Mouse (Mus musculus): ENCODE data around the gene Immp2l.
A peak's percentile ranks its signal among the peaks of the same experiment; 100 is the strongest.

The Immp2l gene

DNA sequence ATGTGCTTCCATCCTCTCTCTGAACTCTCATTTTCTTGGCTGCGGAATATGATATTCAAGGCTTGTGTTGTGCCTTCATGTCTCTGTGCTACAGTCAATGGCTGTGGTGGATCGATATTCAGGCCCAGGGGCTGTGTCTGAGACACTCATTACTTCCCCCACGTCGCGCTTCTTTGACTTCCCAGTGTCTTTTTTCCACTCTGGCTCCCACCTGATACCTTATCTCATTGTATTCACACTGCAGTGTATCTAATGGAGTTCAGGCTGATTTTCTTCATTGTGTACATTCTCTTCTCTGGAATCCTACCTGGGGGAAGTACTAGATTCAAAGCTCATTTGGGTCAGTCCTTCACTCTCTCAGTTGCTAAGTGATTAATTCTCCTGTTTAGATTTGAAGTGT lies 27.1 kb downstream of the Immp2l start:
- no peak for DNase-seq

DNA sequence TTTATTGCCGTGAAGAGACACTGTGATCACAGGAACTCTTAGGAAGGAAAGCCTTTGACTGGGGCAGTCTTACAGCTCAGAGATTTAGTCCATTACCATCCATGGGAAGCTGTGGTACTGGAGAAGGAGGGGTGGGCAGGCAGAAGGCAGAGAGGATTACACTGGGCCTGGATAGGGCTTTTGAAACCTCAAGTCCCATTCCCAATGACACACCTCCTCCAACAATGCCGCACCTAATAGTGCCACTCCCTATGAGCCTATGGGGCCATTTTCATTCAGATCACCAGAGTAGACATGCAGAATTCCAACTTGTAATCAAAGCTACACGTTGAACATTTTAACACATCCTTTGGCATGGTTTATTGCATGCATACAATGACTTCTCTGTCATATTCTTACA lies 29.0 kb downstream of the Immp2l start:
- DNase-seq = no peak

DNA sequence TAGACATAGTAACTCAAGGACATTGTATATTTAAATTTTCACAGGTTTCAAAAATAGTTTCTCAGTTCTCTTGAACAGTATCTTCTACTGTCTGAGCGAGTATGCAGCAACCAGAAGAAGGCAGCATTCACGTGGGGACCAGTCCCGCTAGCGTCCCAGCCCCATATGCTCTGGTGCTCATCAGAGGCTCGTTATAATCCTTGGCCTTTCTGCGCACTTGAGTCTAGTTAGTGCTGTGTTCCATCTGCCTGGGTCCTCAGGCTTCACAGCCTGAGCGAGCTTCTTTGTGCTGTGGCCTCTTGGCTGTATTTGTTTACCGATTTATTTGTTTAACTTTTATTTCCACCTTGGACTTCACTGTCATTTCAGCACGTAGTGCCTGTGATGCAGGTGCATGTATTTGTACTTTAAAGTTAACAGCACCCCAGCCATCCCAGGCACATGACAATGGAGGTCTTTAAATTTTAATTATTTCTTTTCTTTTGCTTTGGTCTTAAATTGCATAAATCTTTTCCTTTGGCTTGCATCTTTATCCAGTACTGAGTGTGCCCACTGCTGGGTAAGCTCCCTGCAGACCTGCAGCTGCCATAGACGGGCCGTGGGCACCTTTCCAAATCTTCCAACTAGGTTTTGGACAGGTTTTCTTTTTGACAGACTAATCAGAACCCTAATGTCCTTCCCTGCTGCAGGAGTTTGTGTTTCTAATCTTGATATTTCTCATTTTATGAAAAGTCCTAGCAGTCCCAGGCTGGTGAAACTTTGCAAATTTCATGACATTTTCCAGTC lies 30.3 kb downstream of the Immp2l start:
- DNase-seq = peak; percentile 74

DNA sequence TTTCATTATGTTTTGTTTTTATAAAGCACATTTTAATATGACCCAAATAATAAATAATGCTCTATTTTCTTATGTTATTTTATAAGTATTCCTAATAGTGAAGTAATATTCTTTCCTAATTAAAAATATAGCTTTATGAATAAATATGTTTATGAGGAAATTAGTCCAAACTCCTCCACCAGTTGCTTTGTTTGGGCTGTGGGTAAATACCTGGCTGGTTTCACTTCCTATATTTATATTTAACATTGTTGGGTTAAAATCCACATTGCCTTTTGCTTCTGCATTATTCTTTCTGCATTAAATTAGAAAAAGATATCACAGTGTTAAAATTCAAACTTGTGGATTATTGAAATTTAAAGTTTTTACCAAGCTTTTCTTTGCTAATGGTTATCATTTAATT lies 32.1 kb downstream of the Immp2l start:
- DNase-seq = no peak

DNA sequence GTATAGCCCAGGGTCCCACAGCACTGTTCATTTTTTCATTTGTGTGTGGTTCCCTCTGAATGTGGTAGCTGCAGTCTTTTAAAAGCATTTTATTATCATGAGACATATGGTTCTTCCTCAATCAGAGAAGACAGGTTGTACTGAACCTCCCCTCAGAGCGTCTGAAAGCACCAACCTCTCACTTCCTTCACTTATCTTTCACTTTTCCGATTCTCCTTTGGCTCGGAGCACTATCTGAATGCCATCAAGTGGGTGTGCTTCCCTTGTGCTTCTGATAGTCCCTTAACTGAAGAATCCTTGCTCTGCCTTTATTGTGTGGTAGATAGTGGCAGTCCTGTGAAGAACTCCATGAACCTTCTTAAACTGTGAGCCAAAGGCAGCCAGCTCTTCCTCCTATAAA lies 39.4 kb downstream of the Immp2l start:
- DNase-seq = no peak

DNA sequence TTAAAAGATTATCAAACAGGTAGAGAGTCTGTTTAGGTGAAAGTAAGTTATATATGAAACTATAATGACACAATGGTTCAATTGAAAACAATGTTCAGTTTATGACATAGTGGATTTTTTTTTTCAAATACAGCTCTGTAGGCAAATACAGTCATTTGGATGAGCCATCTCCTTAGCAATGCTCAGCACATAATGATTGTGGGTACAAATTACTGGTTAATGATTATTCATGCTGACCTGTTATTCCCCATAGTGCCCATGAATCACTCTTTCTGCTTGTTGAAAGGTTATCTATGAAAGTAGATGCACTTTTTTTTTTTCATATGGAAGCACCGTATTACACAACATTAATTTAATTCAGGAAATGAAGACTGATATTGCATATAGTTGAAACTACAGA lies 58.0 kb downstream of the Immp2l start:
- no peak for DNase-seq

DNA sequence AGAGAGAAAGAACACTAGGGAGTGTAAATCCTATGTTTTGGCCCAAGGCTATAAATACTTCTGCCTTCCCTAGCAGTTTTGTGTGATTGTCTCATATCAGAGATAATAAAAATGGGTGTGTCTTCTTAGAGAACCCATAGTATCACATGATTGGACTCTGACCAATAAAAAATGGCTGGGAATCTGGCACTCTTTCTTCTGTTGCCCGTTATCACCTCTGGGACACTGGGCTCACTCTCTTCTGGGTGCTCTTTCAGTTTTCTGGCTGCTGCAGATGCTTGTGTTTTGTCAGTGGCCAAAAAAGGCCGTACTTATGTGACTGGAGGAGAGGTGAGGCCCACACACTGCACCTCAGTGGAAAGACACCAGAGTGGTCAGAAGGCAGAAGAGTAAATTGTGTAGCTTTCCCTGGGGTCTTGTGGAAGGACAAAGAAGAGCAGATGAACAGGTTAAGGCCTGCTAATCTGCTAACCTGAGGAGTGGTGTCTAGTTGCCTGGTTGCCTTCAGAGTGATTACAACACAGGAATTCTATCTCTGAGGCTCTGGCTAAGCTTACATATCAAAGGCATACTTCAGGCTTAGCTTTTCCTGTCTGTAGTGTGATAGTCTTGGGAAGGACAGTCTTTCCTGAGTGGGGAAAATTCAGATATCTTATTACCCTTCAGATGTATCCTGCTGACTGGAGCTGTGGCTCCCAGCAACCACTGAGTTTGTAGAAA lies 60.6 kb downstream of the Immp2l start:
- DNase-seq = no peak

DNA sequence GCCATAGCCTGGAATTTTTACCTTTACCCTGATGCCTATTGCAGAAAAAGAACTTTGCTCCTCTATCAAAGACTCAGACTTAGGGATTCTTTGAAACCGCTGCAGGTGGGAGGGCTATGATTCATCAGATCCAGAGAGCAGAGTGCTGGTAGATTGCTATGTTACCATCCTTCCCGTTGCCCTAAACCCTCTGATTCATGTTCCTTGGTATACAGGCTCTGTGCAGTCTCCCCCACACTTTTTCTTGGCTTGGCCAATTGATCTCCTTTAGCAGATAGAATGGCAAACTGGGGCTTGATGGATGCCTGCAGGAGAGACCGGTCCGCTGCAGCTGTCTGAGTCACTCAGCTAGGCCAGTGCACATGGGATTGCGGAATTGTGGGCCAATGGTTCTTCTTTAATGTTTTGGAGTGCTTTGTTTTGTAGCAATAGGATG lies 66.1 kb downstream of the Immp2l start:
- DNase-seq = no peak

DNA sequence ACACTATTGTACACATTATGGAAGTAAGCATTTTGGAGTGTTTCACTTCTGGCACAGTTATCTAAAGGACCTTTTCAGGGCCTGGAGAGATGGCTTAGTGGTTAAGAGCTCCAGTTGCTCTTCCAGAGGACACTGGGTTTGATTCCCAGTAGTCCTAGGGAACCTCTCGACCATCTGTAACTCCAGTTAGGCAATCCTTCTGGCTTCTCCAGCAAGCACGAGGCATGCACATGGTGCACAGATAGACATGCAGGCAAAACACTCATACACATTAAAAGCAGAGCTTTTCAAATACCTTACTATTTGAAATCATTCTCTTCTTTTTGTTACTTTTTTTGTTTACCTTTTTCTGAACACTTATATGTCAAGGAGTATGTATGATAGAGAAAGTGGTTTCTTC lies 66.9 kb downstream of the Immp2l start:
- DNase-seq = peak in 1 of 2 experiments; percentile 6

DNA sequence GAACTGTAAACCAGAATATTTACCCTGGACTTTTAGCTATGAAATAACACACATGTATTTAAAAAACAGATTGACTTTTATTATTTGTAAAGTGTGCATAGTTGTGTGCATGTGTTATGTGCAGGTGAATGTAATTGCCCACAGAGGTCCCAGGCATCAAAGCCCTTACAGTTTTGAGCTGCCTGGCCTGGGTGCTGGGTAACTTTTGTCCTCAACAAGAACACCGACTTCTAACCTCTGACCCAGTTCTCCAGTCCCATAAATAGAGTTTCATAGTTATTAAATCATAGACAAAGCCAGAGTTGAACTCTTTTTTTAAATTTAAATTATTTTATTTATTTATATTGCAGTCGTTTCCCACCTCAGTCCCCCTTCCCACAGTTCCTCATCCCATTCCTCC lies 67.4 kb downstream of the Immp2l start:
- DNase-seq = no peak

DNA sequence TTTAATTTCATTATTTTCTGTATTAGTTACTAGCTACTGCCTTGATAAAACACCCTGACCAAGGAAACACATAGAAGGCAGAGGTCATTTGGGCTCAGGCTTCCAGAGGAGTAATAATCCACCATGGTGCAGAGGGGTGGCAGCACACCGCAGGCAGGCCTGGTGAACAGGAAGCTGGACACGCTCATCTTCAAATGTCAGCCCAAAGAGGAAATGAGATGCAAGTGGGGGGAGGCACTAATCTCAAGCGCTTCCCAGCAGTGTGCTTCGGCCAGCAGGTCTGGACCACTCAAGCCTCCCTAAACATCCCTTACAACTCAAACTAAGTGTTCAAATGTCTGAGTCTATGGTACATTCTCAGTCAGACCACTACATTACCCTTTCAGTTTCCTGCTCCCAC lies 72.2 kb downstream of the Immp2l start:
- no peak for DNase-seq

DNA sequence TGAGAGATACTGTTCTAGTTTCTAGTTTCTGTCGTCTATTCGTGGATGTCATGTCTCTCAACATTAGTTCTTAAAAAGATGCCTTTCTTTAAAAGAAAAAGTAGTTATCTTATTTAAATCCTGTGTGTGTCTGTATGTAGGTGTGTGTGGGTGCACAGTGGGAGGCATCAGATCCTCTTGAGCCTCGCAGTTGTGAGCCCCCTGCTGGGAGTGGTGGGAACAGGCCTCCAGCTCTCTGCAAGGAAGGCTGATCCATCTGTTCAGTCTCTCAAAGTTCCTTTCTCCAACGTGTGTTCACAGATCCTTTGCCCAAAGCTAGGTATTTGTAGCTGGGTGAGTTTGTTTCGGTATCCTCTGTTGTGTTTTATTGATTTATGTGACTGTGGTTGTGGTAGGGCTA lies 73.5 kb downstream of the Immp2l start:
- DNase-seq = peak; percentile 4 to 14

DNA sequence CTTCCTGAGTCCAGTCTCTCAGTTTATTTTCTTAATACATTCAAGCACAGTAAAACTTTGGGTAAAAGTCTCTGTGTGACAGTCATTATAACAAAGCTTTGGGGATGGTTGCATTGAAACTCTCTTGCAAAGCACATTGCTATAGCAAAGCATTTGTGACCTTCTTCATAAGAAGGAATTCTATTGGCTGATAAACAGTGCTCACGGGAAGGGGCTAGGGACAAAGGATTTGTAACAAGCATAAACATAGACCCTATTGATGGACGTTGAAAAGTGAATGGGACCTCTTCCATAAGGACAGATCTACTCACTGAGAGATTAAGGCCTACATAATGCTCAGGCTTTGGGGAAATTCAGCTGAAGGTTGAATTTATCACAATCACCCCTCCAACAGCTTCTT lies 85.1 kb downstream of the Immp2l start:
- DNase-seq = no peak

DNA sequence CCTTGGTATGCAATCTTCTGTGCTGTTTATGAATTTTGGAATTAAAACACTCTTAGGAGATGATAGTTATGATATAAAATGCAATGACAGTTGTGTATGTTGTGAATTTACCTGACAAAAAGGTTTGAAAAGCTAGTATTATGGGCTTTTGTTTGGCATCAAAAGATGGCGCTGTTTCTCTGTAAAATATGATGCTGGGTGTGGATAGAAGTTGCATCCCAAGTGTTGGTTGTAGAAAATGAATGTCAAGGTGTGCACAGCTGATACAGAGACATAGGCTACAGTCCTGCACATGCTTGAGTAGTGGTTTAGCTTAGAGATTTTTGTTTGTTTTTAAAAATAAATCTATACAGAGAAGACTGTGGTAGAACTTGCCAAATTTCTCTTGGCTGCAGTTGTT lies 87.6 kb downstream of the Immp2l start:
- peak; percentile 25 to 29 for DNase-seq

DNA sequence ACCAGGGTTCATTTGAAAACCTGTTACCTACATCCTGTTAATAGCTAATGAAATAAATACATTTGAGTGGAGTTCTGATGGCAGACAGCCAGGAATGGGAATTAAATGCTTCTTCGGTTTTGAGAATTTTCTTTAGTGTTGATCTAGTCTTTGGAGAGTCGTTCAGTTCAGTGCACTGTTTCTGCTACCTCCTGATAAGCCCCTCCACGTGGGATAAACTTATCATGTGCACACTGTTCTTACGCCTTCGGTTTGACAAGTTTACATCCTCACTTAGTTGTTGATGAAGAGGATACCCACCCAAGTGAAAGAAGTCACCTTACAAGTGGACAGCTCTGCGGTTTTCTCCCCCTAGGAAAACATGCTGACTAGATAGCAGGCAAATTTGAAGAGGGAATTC lies 88.2 kb downstream of the Immp2l start:
- no peak for DNase-seq

DNA sequence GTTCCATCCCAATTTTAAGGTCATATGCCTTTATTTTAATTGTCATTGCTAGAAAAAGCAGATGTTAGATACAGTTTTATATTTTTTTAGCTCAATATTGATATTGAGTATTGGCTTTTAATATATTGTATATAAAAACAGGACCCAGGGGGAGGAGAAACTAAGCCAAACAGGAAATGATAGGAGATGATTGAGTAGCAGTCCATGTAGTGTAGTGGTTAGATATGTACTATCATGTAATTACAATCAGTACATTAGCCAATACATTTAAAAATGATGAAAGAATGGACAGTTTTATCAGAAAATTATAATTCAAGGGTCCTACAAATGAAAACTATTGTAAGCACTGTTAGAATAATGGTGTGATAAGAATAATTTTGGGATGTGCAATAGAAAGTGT lies 94.5 kb downstream of the Immp2l start:
- DNase-seq = no peak

DNA sequence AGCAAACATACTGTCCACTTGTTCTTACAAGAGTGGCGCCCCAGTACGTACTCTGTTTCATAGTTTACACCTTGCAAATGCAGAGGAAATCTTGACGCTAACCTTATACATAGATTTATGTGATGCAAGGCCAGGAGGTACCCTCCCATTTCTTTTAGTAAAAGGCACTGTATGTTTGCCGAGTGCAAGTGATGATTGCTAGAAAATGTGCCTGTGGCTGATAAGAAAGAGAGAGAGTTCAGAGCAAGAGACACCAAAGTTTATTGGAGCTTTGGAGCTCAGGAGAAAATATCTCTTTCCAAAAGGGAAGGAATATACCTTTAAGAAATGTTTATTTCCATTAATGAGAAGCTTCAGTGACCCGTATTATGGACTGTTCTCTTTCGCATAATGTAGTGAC lies 95.8 kb downstream of the Immp2l start:
- no peak for DNase-seq

DNA sequence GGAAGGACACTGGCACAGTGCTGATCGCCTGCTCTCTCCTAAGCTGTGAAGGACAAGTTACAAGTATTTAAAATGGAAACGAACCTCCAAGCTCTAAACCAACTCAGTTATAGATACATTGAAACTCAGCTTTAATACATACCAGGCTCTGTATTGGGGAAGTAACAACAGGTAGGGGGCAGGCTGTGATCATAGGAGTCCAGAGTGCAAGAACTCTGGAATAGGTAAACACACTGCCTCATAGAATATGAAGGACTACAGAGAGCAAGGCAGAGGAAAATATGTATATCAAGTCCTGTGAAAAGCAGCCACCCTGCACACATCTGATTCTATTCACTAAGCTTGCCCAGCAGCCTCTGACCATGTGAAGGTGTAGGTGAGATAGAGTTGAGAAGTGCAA lies 99.3 kb downstream of the Immp2l start:
- no peak for DNase-seq

DNA sequence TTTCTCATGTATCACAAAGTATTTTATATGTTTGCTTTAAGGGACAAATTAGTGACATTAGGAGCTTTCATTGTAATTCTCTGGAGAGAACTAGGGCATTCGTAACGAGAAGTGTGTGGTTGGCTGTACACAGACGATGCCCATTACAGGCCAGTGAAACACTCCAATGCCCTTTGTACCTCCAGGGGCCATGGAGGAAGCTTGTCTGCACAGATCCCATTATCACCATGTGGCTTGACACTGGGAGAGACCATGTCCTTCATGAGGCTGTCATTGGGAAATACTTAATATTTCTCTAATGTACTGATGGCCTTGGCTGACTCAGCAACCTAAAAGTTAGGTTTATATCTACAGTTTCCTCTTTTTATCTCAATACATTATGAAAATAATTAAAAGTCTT lies 111.0 kb downstream of the Immp2l start:
- DNase-seq = no peak

DNA sequence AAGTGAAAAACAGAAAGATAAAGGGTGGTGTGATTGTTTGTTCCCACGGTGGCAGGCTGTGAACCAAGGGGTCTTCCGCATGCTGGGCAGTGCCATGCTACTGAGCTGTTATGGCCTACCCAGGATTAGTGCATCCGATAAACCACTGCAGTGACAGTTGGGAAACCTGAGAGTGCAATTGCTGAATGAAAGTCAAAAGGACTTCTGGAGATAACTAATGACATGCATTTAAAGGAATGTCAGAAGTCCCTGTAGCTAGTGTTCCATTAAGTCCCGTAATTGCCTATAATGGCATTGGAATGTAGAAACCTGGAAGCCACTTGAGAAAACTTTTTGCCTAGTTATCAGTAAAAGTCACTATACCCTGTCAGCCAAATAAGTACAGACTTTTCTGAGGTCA lies 135.7 kb downstream of the Immp2l start:
- no peak for DNase-seq

DNA sequence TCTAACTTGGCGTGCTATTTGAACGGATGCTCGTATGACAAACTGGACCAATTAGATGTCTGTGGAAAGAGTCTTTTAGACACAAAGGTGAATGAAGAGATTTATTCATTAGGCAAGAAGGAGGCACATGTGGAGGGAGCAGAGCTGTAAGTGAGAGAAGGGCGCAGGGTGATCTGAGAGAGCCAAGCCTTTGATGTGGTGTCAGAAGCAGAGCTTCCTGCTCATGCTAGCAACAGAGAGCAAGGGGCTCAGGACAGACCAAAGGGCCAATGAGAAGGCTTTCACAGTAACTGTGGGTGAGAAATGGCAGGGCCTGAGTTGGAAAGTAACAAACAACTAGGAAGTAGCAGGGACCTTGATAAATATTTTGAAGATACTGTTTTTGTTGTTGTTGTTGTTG lies 143.9 kb downstream of the Immp2l start:
- no peak for DNase-seq

DNA sequence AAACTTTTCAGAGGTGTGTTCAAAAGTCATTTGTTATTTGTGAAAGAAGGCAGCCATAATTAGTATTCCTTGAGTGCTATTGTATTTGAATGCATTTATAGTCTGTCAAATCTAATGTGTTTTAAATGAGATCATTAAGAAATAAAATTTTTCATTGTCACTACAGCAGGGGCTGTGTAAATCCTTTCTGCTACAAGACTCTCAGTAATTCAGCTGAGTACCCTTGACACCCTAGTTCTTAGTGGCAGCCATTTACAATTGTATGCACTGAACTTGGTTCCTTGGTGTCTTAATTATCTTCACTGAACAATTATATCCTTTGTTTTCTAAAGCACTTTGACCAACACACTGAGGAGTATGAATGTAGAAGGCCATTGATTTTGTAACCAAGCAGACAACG lies 146.2 kb downstream of the Immp2l start:
- no peak for DNase-seq

DNA sequence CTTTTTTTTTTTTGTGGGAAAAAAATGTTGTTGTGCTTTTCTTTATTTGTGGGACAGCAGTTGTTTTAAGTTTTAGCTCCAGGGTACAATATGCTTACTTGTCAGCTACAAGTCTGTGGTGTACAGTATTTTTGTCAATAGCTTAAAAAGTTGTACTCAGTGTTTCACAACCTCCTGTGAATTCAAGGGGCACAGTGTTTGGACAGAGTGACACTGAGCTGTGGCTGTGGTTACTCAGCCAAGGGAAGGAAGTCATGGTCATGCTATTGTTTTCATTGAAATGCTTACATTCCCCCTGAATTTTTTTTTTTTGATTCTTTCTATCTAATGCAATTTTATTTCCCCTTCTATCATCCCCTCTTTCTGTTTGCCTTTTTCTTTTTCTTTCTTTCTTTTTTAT lies 159.0 kb downstream of the Immp2l start:
- DNase-seq = no peak

DNA sequence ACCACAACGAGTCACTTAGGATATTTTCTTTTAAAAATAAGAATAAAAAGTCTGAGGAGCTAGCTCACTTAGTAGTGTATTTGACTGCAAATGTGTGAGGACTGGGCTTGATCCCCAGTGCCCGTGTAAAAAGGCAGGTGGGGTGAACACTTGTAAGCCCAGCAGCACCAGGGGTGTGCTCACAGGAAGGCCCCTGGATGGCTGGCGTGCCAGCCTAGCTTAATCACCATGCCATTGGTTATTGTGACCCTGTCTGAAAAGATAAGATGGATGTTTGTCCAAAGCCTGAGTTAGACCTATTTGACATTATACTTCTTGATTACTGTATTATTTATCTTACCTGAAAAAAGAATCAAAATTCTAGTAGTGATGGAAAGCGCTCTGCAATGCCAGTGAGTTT lies 161.2 kb downstream of the Immp2l start:
- no peak for DNase-seq

DNA sequence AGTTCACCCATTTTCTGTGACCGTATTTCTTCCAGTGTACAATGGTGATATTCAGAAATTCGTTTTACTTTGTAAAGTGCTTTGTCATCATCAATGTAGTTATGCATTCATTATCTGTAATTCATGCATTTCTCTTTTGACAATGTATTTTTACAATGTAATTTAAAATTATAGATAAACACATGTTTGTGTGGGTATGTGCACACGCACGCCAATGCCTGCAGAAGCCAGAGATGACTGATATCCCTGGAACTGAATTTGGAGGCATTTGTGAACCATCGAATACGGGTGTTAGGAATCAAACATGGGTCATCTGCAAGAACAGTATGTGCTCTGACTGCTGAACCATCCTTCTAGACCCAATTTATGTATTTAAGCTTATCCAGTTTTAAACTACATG lies 161.6 kb downstream of the Immp2l start:
- no peak for DNase-seq
